Mouse (Mus musculus) NIH3T3 (cell line): ENCODE measurements at regions not wholly inside any gene's neighbourhood (a gene's known extent, or its start where the extent isn't known, plus 50 kb on each side); places are given as distances from the start of the nearest gene placed in this dataset.
A peak's percentile ranks its signal among the peaks of the same experiment; 100 is the strongest.

ENCODE experiments used
- DNase-seq: peaks from one replicate; pipeline ENCODE4 v3.0.0-alpha.2; 2012; ENCODE audit warnings: low read depth

- no peak for DNase-seq
Measured at GRCm38 (mm10) chr1:135665484-135665883, 54.4 kb upstream of the Csrp1 start.

GRCm38 (mm10) chr1:135668331-135668730 is 51.5 kb upstream of the Csrp1 start:
- DNase-seq: peak; percentile 96

GRCm38 (mm10) chr1:135668951-135669350 is 50.9 kb upstream of the Csrp1 start:
- no peak for DNase-seq

GRCm38 (mm10) chr1:135669803-135670202 is 50.1 kb upstream of the Csrp1 start:
- peak; percentile 64 for DNase-seq
